Mouse (Mus musculus): ENCODE measurements around the gene Naa30. TPM values are rescaled to one million over a fixed set of nuclear protein-coding genes. Genes with fewer than 3 reads are reported as not detected.
"Not testable (repeated sequence)": the region's sequence is repeated elsewhere in the genome, so short reads cannot be mapped to it uniquely, and the experiment has no call there.

Gene Naa30
- polyA plus RNA-seq, 1 experiment from 2014 or later, result 7.7 TPM

- Histone ChIP-seq H3K36me3 (peaks cover 11% of the 10 kb centered on the region), H3K27ac (replicated peaks) (peak overlapping the region; percentile 89; the same call in 1 of the 2 replicates), H3K9ac (peak overlapping the region; percentile 98), H3K9me3 (no peaks in the 10 kb centered on the region), H3K4me1 (peaks cover 30% of the 10 kb centered on the region), H3K4me2 (peak overlapping the region; percentile 96), H3K27me3 (replicated peaks) (no peaks in the 10 kb centered on the region), H3K4me3 (peak overlapping the region; percentile 86)
- 41% methylated on average over 16 of the region's 16 CpGs for WGBS
- no peak for ATAC-seq (ENCODE audit: extremely low read depth, insufficient number of reproducible peaks, low FRiP score, low TSS enrichment)
These were observed 1.5 kb downstream of the Naa30 start for GRCm38 (mm10) chr14:49173290-49174135.

- no peak overlapping the region for H3K4me3 ChIP-seq
- no peak for ATAC-seq (ENCODE audit: extremely low read depth, insufficient number of reproducible peaks, low FRiP score, low TSS enrichment)
- H3K36me3 ChIP-seq, result peaks cover 49% of the 10 kb centered on the region
- no peaks in the 10 kb centered on the region for H3K9me3 ChIP-seq
- no peak overlapping the region for H3K27ac ChIP-seq (replicated peaks)
- H3K4me2 ChIP-seq, result no peak overlapping the region
- no peak overlapping the region for H3K9ac ChIP-seq
- H3K27me3 ChIP-seq (replicated peaks), result no peaks in the 10 kb centered on the region
- WGBS, result 81% methylated on average over 3 of the region's 3 CpGs
- H3K4me1 ChIP-seq, result peaks cover 7% of the 10 kb centered on the region
These were observed 7.7 kb downstream of the Naa30 start for GRCm38 (mm10) chr14:49179736-49180135.

- no peak for ATAC-seq (ENCODE audit: extremely low read depth, insufficient number of reproducible peaks, low FRiP score, low TSS enrichment)
- Histone ChIP-seq H3K4me2 (no peak overlapping the region), H3K4me1 (no peaks in the 10 kb centered on the region), H3K36me3 (peaks cover 81% of the 10 kb centered on the region), H3K9ac (no peak overlapping the region), H3K9me3 (no peaks in the 10 kb centered on the region), H3K4me3 (no peak overlapping the region), H3K27me3 (replicated peaks) (no peaks in the 10 kb centered on the region), H3K27ac (replicated peaks) (no peak overlapping the region)
- WGBS, result 94% methylated on average over 2 of the region's 2 CpGs
These were observed 14.2 kb downstream of the Naa30 start for GRCm38 (mm10) chr14:49186270-49186669.

- Histone ChIP-seq H3K9ac (no peak overlapping the region), H3K27me3 (replicated peaks) (no peaks in the 10 kb centered on the region), H3K9me3 (no peaks in the 10 kb centered on the region), H3K36me3 (peaks cover 8% of the 10 kb centered on the region), H3K4me1 (0 out of 2 replicates have a peak, but pooled peaks cover 5% of the 10 kb centered on the region), H3K4me2 (no peak overlapping the region), H3K27ac (replicated peaks) (no peak overlapping the region), H3K4me3 (no peak overlapping the region)
- WGBS, result 83% methylated on average over 2 of the region's 2 CpGs
- no peak for ATAC-seq (ENCODE audit: extremely low read depth, insufficient number of reproducible peaks, low FRiP score, low TSS enrichment)
These were observed 25.1 kb downstream of the Naa30 start for GRCm38 (mm10) chr14:49197031-49197527.

GRCm38 (mm10) chr14:49201073-49201778, 29.2 kb downstream of the Naa30 start:
- H3K4me2 ChIP-seq, result no peak overlapping the region
- H3K4me3 ChIP-seq, result no peak overlapping the region
- no peak overlapping the region for H3K27ac ChIP-seq (replicated peaks)
- ATAC-seq (ENCODE audit: extremely low read depth, insufficient number of reproducible peaks, low FRiP score, low TSS enrichment), result no peak
- 0 out of 2 replicates have a peak, but pooled peaks cover 5% of the 10 kb centered on the region for H3K4me1 ChIP-seq
- no peak overlapping the region for H3K9ac ChIP-seq
- H3K9me3 ChIP-seq, result no peaks in the 10 kb centered on the region
- no peaks in the 10 kb centered on the region for H3K27me3 ChIP-seq (replicated peaks)
- H3K36me3 ChIP-seq, result no peaks in the 10 kb centered on the region
- WGBS, result 62% methylated on average over 9 of the region's 9 CpGs

- H3K9me3 ChIP-seq; H3K4me1 ChIP-seq; H3K9ac ChIP-seq; H3K36me3 ChIP-seq; H3K27me3 ChIP-seq (replicated peaks); H3K4me2 ChIP-seq; H3K27ac ChIP-seq (replicated peaks); ATAC-seq (ENCODE audit: extremely low read depth, insufficient number of reproducible peaks, low FRiP score, low TSS enrichment); H3K4me3 ChIP-seq: not testable (repeated sequence)
- WGBS, result 79% methylated on average over 3 of the region's 3 CpGs
These were observed 38.2 kb downstream of the Naa30 start for GRCm38 (mm10) chr14:49210215-49210614.

- Histone ChIP-seq H3K27me3 (replicated peaks) (no peaks in the 10 kb centered on the region), H3K4me3 (no peak overlapping the region), H3K4me1 (no peaks in the 10 kb centered on the region), H3K9ac (no peak overlapping the region), H3K9me3 (no peaks in the 10 kb centered on the region), H3K27ac (replicated peaks) (no peak overlapping the region), H3K36me3 (no peaks in the 10 kb centered on the region), H3K4me2 (no peak overlapping the region)
- ATAC-seq (ENCODE audit: extremely low read depth, insufficient number of reproducible peaks, low FRiP score, low TSS enrichment), result no peak
- WGBS, result 61% methylated on average over 7 of the region's 7 CpGs
These were observed 46.7 kb downstream of the Naa30 start for GRCm38 (mm10) chr14:49218677-49219076.

GRCm38 (mm10) chr14:49219466-49220022, 47.5 kb downstream of the Naa30 start:
- H3K4me1 ChIP-seq; H3K36me3 ChIP-seq; H3K4me3 ChIP-seq; H3K27me3 ChIP-seq (replicated peaks); ATAC-seq (ENCODE audit: extremely low read depth, insufficient number of reproducible peaks, low FRiP score, low TSS enrichment); H3K27ac ChIP-seq (replicated peaks); H3K9ac ChIP-seq; H3K4me2 ChIP-seq; H3K9me3 ChIP-seq: not testable (repeated sequence)
- WGBS, result 76% methylated on average over 4 of the region's 4 CpGs

GRCm38 (mm10) chr14:49221771-49222170, 49.7 kb downstream of the Naa30 start:
- Histone ChIP-seq H3K9me3 (no peaks in the 10 kb centered on the region), H3K36me3 (no peaks in the 10 kb centered on the region), H3K27me3 (replicated peaks) (no peaks in the 10 kb centered on the region), H3K9ac (no peak overlapping the region), H3K4me2 (no peak overlapping the region), H3K27ac (replicated peaks) (no peak overlapping the region), H3K4me1 (no peaks in the 10 kb centered on the region), H3K4me3 (no peak overlapping the region)
- no peak for ATAC-seq (ENCODE audit: extremely low read depth, insufficient number of reproducible peaks, low FRiP score, low TSS enrichment)
- 74% methylated on average over 2 of the region's 2 CpGs for WGBS

- H3K4me3 ChIP-seq, result no peak overlapping the region
- WGBS, result 79% methylated on average over 7 of the region's 7 CpGs
These were observed 54.4 kb downstream of the Naa30 start for GRCm38 (mm10) chr14:49226471-49226870.

GRCm38 (mm10) chr14:49226986-49227385, 55.0 kb downstream of the Naa30 start:
- 83% methylated on average over 11 of the region's 11 CpGs for WGBS
- Histone ChIP-seq H3K27me3 (replicated peaks) (no peaks in the 10 kb centered on the region), H3K4me2 (no peak overlapping the region), H3K36me3 (no peaks in the 10 kb centered on the region), H3K9ac (no peak overlapping the region), H3K4me1 (no peaks in the 10 kb centered on the region), H3K27ac (replicated peaks) (no peak overlapping the region), H3K4me3 (no peak overlapping the region), H3K9me3 (no peaks in the 10 kb centered on the region)
- no peak for ATAC-seq (ENCODE audit: extremely low read depth, insufficient number of reproducible peaks, low FRiP score, low TSS enrichment)

More at GRCm38 (mm10) chr14:49226471-49226870, 54.4 kb downstream of the Naa30 start:
- no peak for ATAC-seq (ENCODE audit: extremely low read depth, insufficient number of reproducible peaks, low FRiP score, low TSS enrichment)
- no peak overlapping the region for H3K4me2 ChIP-seq
- H3K9ac ChIP-seq, result no peak overlapping the region
- no peaks in the 10 kb centered on the region for H3K4me1 ChIP-seq
- no peaks in the 10 kb centered on the region for H3K9me3 ChIP-seq
- no peaks in the 10 kb centered on the region for H3K36me3 ChIP-seq
- H3K27ac ChIP-seq (replicated peaks), result no peak overlapping the region
- no peaks in the 10 kb centered on the region for H3K27me3 ChIP-seq (replicated peaks)
